Mouse (Mus musculus) embryonic facial prominence, embryonic 12.5 days (tissue): ENCODE measurements around the gene Itpkb. TPM values are rescaled to one million over a fixed set of nuclear protein-coding genes. Genes with fewer than 3 reads are reported as not detected.
A peak's percentile ranks its signal among the peaks of the same experiment; 100 is the strongest.

Experiments used
- ATAC-seq: fragments of 200-750 bp; cut with Nextera tagmentation; 2 replicates; pipeline ENCODE4 v1.8.0; 2017; ENCODE audit not compliant: insufficient number of reproducible peaks, insufficient read depth, low FRiP score, low TSS enrichment
- H3K27ac ChIP-seq: fragments of 300-500 bp; sonication (generic); 2 replicates; pipeline ENCODE4 v1.5.1; 2016; ENCODE audit warnings: mild to moderate bottlenecking
- H3K27me3 ChIP-seq: fragments of 300-500 bp; sonication (generic); 2 replicates; pipeline ENCODE4 v1.6.1; 2016; ENCODE audit warnings: mild to moderate bottlenecking, moderate library complexity
- H3K36me3 ChIP-seq: fragments of 300-500 bp; sonication (generic); 2 replicates; pipeline ENCODE4 v1.6.1; 2016; ENCODE audit warnings: mild to moderate bottlenecking
- H3K4me1 ChIP-seq: fragments of 300-500 bp; sonication (generic); 2 replicates; pipeline ENCODE4 v1.6.1; 2016
- H3K4me2 ChIP-seq: fragments of 300-500 bp; sonication (generic); replicated peaks from 2 replicates; pipeline ENCODE4 v1.6.1; 2016; ENCODE audit warnings: mild to moderate bottlenecking, moderate library complexity
- H3K4me3 ChIP-seq: fragments of 300-500 bp; sonication (generic); 2 replicates; pipeline ENCODE4 v1.5.1; 2016; ENCODE audit warnings: mild to moderate bottlenecking
- H3K9ac ChIP-seq: fragments of 300-500 bp; sonication (generic); 2 replicates; pipeline ENCODE4 v1.6.1; 2016; ENCODE audit warnings: mild to moderate bottlenecking, moderate library complexity
- H3K9me3 ChIP-seq: fragments of 300-500 bp; sonication (generic); 2 replicates; pipeline ENCODE4 v1.6.1; 2016; ENCODE audit warnings: mild to moderate bottlenecking, moderate library complexity
- WGBS: fragments of 180-500 bp; shearing (Covaris S2); methylation state at CpG from one replicate; pipeline ENCODE4 v1.1.7; 2016; 5-methylcytosine and 5-hydroxymethylcytosine counted together
- polyA plus RNA-seq: library from polyadenylated mRNA; unstranded; fragments of >200 nt; fragmentation: Nextera tagmentation; extraction: Ambion mirVana; gene quantifications from 2 replicates; pipeline ENCODE4 v1.2.1, GENCODE M21; 2016

The Itpkb gene
- polyA plus RNA-seq, 1 experiment from 2014 or later = 12.8 TPM

GRCm38 (mm10) chr1:180390746-180391574 is 60.7 kb downstream of the Itpkb start:
- no peak for ATAC-seq
- no peaks in the 10 kb centered on the region for H3K27me3 ChIP-seq
- no peak overlapping the region for H3K27ac ChIP-seq
- 78% methylated on average over 10 of the region's 10 CpGs for WGBS
- no peak overlapping the region for H3K4me3 ChIP-seq
- H3K9ac ChIP-seq = no peak overlapping the region
- H3K4me1 ChIP-seq = peaks cover 22% of the 10 kb centered on the region
- H3K4me2 ChIP-seq = no peak overlapping the region
- H3K36me3 ChIP-seq = no peaks in the 10 kb centered on the region
- H3K9me3 ChIP-seq = no peaks in the 10 kb centered on the region

- WGBS = 89% methylated on average over 4 of the region's 4 CpGs
- Histone ChIP-seq H3K27me3 (no peaks in the 10 kb centered on the region), H3K27ac (no peak overlapping the region), H3K9me3 (no peaks in the 10 kb centered on the region), H3K4me1 (peaks cover 16% of the 10 kb centered on the region), H3K9ac (no peak overlapping the region), H3K4me3 (no peak overlapping the region), H3K4me2 (no peak overlapping the region), H3K36me3 (no peaks in the 10 kb centered on the region)
- ATAC-seq = no peak
These were observed 61.3 kb downstream of the Itpkb start for GRCm38 (mm10) chr1:180391575-180391945.

- Histone ChIP-seq H3K4me3 (no peak overlapping the region), H3K9ac (no peak overlapping the region), H3K4me2 (no peak overlapping the region), H3K36me3 (no peaks in the 10 kb centered on the region), H3K4me1 (peaks cover 12% of the 10 kb centered on the region), H3K27me3 (no peaks in the 10 kb centered on the region), H3K9me3 (no peaks in the 10 kb centered on the region), H3K27ac (no peak overlapping the region)
- ATAC-seq = no peak
- WGBS = 87% methylated on average over 5 of the region's 5 CpGs
These were observed 62.0 kb downstream of the Itpkb start for GRCm38 (mm10) chr1:180392137-180392798.

- ATAC-seq = no peak
- Histone ChIP-seq H3K4me1 (peaks cover 8% of the 10 kb centered on the region), H3K36me3 (no peaks in the 10 kb centered on the region), H3K27ac (no peak overlapping the region), H3K27me3 (no peaks in the 10 kb centered on the region), H3K4me2 (no peak overlapping the region), H3K9ac (no peak overlapping the region), H3K4me3 (no peak overlapping the region), H3K9me3 (no peaks in the 10 kb centered on the region)
- 77% methylated on average over 9 of the region's 9 CpGs for WGBS
These were observed 62.9 kb downstream of the Itpkb start for GRCm38 (mm10) chr1:180393017-180393797.

GRCm38 (mm10) chr1:180393873-180394272 is 63.6 kb downstream of the Itpkb start:
- no peak for ATAC-seq
- 92% methylated on average over 12 of the region's 12 CpGs for WGBS
- no peak overlapping the region for H3K27ac ChIP-seq
- no peaks in the 10 kb centered on the region for H3K27me3 ChIP-seq
- H3K9me3 ChIP-seq = no peaks in the 10 kb centered on the region
- H3K4me2 ChIP-seq = no peak overlapping the region
- no peak overlapping the region for H3K9ac ChIP-seq
- peaks cover 2% of the 10 kb centered on the region for H3K4me1 ChIP-seq
- no peak overlapping the region for H3K4me3 ChIP-seq
- no peaks in the 10 kb centered on the region for H3K36me3 ChIP-seq

GRCm38 (mm10) chr1:180397734-180398133 is 67.4 kb downstream of the Itpkb start:
- 61% methylated on average over 5 of the region's 5 CpGs for WGBS
- Histone ChIP-seq H3K27me3 (no peaks in the 10 kb centered on the region), H3K9me3 (no peaks in the 10 kb centered on the region), H3K4me1 (peaks cover 6% of the 10 kb centered on the region), H3K4me3 (no peak overlapping the region), H3K36me3 (no peaks in the 10 kb centered on the region), H3K27ac (no peak overlapping the region), H3K4me2 (no peak overlapping the region), H3K9ac (no peak overlapping the region)
- no peak for ATAC-seq

- Histone ChIP-seq H3K36me3 (no peaks in the 10 kb centered on the region), H3K4me3 (no peak overlapping the region), H3K27me3 (no peaks in the 10 kb centered on the region), H3K9me3 (no peaks in the 10 kb centered on the region), H3K4me2 (no peak overlapping the region), H3K9ac (no peak overlapping the region), H3K27ac (no peak overlapping the region), H3K4me1 (peaks cover 13% of the 10 kb centered on the region)
- 75% methylated on average over 3 of the region's 3 CpGs for WGBS
- ATAC-seq = no peak
These were observed 68.2 kb downstream of the Itpkb start for GRCm38 (mm10) chr1:180398446-180398845.

- WGBS = 81% methylated on average over 4 of the region's 4 CpGs
- Histone ChIP-seq H3K4me2 (no peak overlapping the region), H3K4me1 (peaks cover 33% of the 10 kb centered on the region), H3K36me3 (no peaks in the 10 kb centered on the region), H3K4me3 (no peak overlapping the region), H3K9ac (no peak overlapping the region), H3K9me3 (no peaks in the 10 kb centered on the region), H3K27me3 (no peaks in the 10 kb centered on the region), H3K27ac (no peak overlapping the region)
- no peak for ATAC-seq
These were observed 70.6 kb downstream of the Itpkb start for GRCm38 (mm10) chr1:180400691-180401455.

- Histone ChIP-seq H3K27ac (no peak overlapping the region), H3K4me3 (no peak overlapping the region)
These were observed 71.4 kb downstream of the Itpkb start for GRCm38 (mm10) chr1:180401725-180402124.

GRCm38 (mm10) chr1:180402481-180403081 is 72.3 kb downstream of the Itpkb start:
- H3K27ac ChIP-seq = peak overlapping the region; percentile 92; the same call in 1 of the 2 replicates
- ATAC-seq = no peak
- H3K9ac ChIP-seq = no peak overlapping the region
- WGBS = 79% methylated on average over 11 of the region's 11 CpGs
- H3K4me1 ChIP-seq = peaks cover 44% of the 10 kb centered on the region
- no peaks in the 10 kb centered on the region for H3K27me3 ChIP-seq
- H3K4me3 ChIP-seq = no peak overlapping the region
- H3K9me3 ChIP-seq = no peaks in the 10 kb centered on the region
- no peak overlapping the region for H3K4me2 ChIP-seq
- no peaks in the 10 kb centered on the region for H3K36me3 ChIP-seq

More at GRCm38 (mm10) chr1:180401725-180402124, 71.4 kb downstream of the Itpkb start:
- no peak for ATAC-seq
- Histone ChIP-seq H3K4me2 (no peak overlapping the region), H3K4me1 (peaks cover 35% of the 10 kb centered on the region), H3K9me3 (no peaks in the 10 kb centered on the region), H3K36me3 (no peaks in the 10 kb centered on the region), H3K27me3 (no peaks in the 10 kb centered on the region), H3K9ac (no peak overlapping the region)
- WGBS = 85% methylated on average over 6 of the region's 6 CpGs

GRCm38 (mm10) chr1:180403357-180403693 is 73.0 kb downstream of the Itpkb start:
- H3K9ac ChIP-seq = no peak overlapping the region
- peak overlapping the region; percentile 92 for H3K27ac ChIP-seq
- H3K9me3 ChIP-seq = no peaks in the 10 kb centered on the region
- peaks cover 46% of the 10 kb centered on the region for H3K4me1 ChIP-seq
- 85% methylated on average over 8 of the region's 8 CpGs for WGBS
- H3K4me3 ChIP-seq = no peak overlapping the region
- H3K36me3 ChIP-seq = no peaks in the 10 kb centered on the region
- ATAC-seq = no peak
- no peaks in the 10 kb centered on the region for H3K27me3 ChIP-seq
- 0 out of 2 replicates have a peak overlapping the region, but pooled peaks have one; percentile 23 for H3K4me2 ChIP-seq
